Comparison of ENCODE assay signal across 8 mouse cellular contexts in the genomic region with DNA sequence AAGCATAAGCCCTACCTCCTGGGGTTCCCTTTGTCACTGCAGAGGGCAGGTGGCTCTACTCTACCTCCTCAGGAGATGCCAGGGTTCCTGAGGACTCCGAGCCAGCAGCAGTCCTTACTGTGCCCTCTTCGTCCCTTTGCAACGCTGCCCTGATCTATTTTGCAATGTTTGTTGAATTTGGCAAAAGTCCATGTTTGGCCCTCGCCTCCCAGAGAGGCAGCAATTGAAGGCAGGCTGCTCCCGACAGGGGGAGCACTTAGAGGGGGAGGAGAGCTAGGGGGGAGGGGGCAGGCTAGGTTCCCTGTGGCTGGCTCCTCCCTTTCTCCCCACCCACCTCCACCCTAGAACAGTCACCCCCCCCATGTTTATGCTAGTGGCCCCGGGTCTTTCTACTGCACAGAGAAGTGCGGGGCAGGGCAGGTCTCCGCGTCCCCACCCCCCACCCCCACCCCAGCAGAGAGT. TPM values are rescaled to one million over a fixed set of nuclear protein-coding genes. Genes with fewer than 3 reads are reported as not detected.
DNase-seq lines count a peak whose midpoint lies in the region; ATAC-seq and TF ChIP-seq lines count a peak whose summit lies in the region.

No protein-coding gene starts in this region.

- no peaks in the 10 kb centered on the region for H3K4me1 ChIP-seq in midbrain, postnatal 0 days (ENCODE audit: insufficient read depth, low read length)
- H3K4me1 ChIP-seq in midbrain, embryonic 13.5 days (replicated peaks) = no peaks in the 10 kb centered on the region
- peaks cover 7% of the 10 kb centered on the region for H3K4me1 ChIP-seq in kidney, embryonic 15.5 days

- H3K27ac ChIP-seq in midbrain, postnatal 0 days (ENCODE audit: low read depth, low read length) = no peak overlapping the region
- H3K27ac ChIP-seq in midbrain, embryonic 13.5 days = no peak overlapping the region
- no peak overlapping the region for H3K27ac ChIP-seq in kidney, embryonic 15.5 days

- no peak for ATAC-seq in midbrain, postnatal 0 days (ENCODE audit: low FRiP score)
- ATAC-seq in midbrain, embryonic 13.5 days = no peak
- ATAC-seq in kidney, embryonic 15.5 days (replicated peaks; ENCODE audit: low FRiP score) = peak; percentile 58; the same call in 1 of the 2 replicates

- no peak overlapping the region for H3K9ac ChIP-seq in midbrain, postnatal 0 days (replicated peaks; ENCODE audit: low read length, poor library complexity, severe bottlenecking)
- H3K9ac ChIP-seq in midbrain, embryonic 13.5 days (replicated peaks) = no peak overlapping the region
- H3K9ac ChIP-seq in kidney, embryonic 15.5 days = no peak overlapping the region

- no peak for DNase-seq in midbrain, postnatal 0 days (ENCODE audit: low spot score)
- DNase-seq in adrenal gland, postnatal 14 days = peak; percentile 81
- DNase-seq in heart, adult 11 months = peak; percentile 97
- DNase-seq in lung, postnatal 25 days (ENCODE audit: low spot score) = peak; percentile 93
- DNase-seq in right cerebral cortex, postnatal 25 days = no peak
- no peak for DNase-seq in B cell, adult 2 months

- no peaks in the 10 kb centered on the region for H3K27me3 ChIP-seq in midbrain, postnatal 0 days (ENCODE audit: insufficient read depth, low read length)
- no peaks in the 10 kb centered on the region for H3K27me3 ChIP-seq in midbrain, embryonic 13.5 days
- H3K27me3 ChIP-seq in kidney, embryonic 15.5 days = no peaks in the 10 kb centered on the region

- no peak overlapping the region for H3K4me3 ChIP-seq in midbrain, postnatal 0 days (ENCODE audit: low read depth, low read length)
- no peak overlapping the region for H3K4me3 ChIP-seq in midbrain, embryonic 13.5 days (replicated peaks)
- H3K4me3 ChIP-seq in kidney, embryonic 15.5 days (replicated peaks) = no peak overlapping the region

- 19% methylated on average over 9 of the region's 9 CpGs for WGBS in midbrain, postnatal 0 days
- 19% methylated on average over 9 of the region's 9 CpGs for WGBS in midbrain, embryonic 13.5 days
- 6% methylated on average over 9 of the region's 9 CpGs for WGBS in kidney, embryonic 15.5 days

- H3K36me3 ChIP-seq in midbrain, postnatal 0 days (ENCODE audit: insufficient read depth, low read length) = no peaks in the 10 kb centered on the region
- no peaks in the 10 kb centered on the region for H3K36me3 ChIP-seq in midbrain, embryonic 13.5 days
- no peaks in the 10 kb centered on the region for H3K36me3 ChIP-seq in kidney, embryonic 15.5 days

- peak; percentile 39; the same call in 1 of the 2 replicates for TF ChIP-seq CTCF in midbrain, postnatal 0 days (IDR thresholded peaks at IDR 0.05)

- H3K4me2 ChIP-seq in midbrain, postnatal 0 days (ENCODE audit: low read depth, low read length, poor library complexity, severe bottlenecking) = no peak overlapping the region
- H3K4me2 ChIP-seq in midbrain, embryonic 13.5 days (replicated peaks) = no peak overlapping the region; the same call in 1 of the 2 replicates
- peak overlapping the region; percentile 47 for H3K4me2 ChIP-seq in kidney, embryonic 15.5 days

- H3K9me3 ChIP-seq in midbrain, postnatal 0 days (ENCODE audit: low read length) = no peaks in the 10 kb centered on the region
- H3K9me3 ChIP-seq in midbrain, embryonic 13.5 days = no peaks in the 10 kb centered on the region
- no peaks in the 10 kb centered on the region for H3K9me3 ChIP-seq in kidney, embryonic 15.5 days (replicated peaks)

RNA-seq across cellular contexts. Expression of gene Itih4, which starts 2.0 kb away (rescaled TPM):
- not detected in 2 replicates for total RNA-seq in midbrain, postnatal 0 days (2014; rRNA removed)
- polyA plus RNA-seq in midbrain, postnatal 0 days (2015; fragmentation: Nextera tagmentation; extraction: Ambion mirVana) = not detected in 2 replicates
- polyA plus RNA-seq in midbrain, embryonic 13.5 days (2015; fragmentation: Nextera tagmentation; extraction: Ambion mirVana) = not detected in 2 replicates
- 17.0 and 261 TPM in 2 replicates for total RNA-seq in adrenal gland, postnatal 14 days (2021)
- 0.93 and 1.6 TPM in 2 replicates for polyA plus RNA-seq in kidney, embryonic 15.5 days (2015; fragmentation: Nextera tagmentation; extraction: Ambion mirVana)

RNA-seq across cellular contexts. Expression of gene Mustn1, which starts 9.3 kb away (rescaled TPM):
- total RNA-seq in midbrain, postnatal 0 days (2014; rRNA removed) = 0.19 and 1.0 TPM in 2 replicates
- 1.0 and 2.0 TPM in 2 replicates for polyA plus RNA-seq in midbrain, postnatal 0 days (2015; fragmentation: Nextera tagmentation; extraction: Ambion mirVana)
- 0.67 and 0.70 TPM in 2 replicates for polyA plus RNA-seq in midbrain, embryonic 13.5 days (2015; fragmentation: Nextera tagmentation; extraction: Ambion mirVana)
- 4.4 and 6.2 TPM in 2 replicates for total RNA-seq in adrenal gland, postnatal 14 days (2021)
- polyA plus RNA-seq in kidney, embryonic 15.5 days (2015; fragmentation: Nextera tagmentation; extraction: Ambion mirVana) = 5.0 and 5.3 TPM in 2 replicates

RNA-seq across cellular contexts. Expression of gene Itih3, which starts 35.3 kb away (rescaled TPM):
- total RNA-seq in midbrain, postnatal 0 days (2014; rRNA removed) = 4.5 and 5.3 TPM in 2 replicates
- 5.6 and 6.1 TPM in 2 replicates for polyA plus RNA-seq in midbrain, postnatal 0 days (2015; fragmentation: Nextera tagmentation; extraction: Ambion mirVana)
- polyA plus RNA-seq in midbrain, embryonic 13.5 days (2015; fragmentation: Nextera tagmentation; extraction: Ambion mirVana) = 0.21 and 0.42 TPM in 2 replicates
- 7.8 and 111 TPM in 2 replicates for total RNA-seq in adrenal gland, postnatal 14 days (2021)
- polyA plus RNA-seq in kidney, embryonic 15.5 days (2015; fragmentation: Nextera tagmentation; extraction: Ambion mirVana) = 2.6 and 5.0 TPM in 2 replicates

RNA-seq across cellular contexts. Expression of gene Itih1, which starts 54.8 kb away (rescaled TPM):
- total RNA-seq in midbrain, postnatal 0 days (2014; rRNA removed) = not detected in 2 replicates
- polyA plus RNA-seq in midbrain, postnatal 0 days (2015; fragmentation: Nextera tagmentation; extraction: Ambion mirVana) = not detected in 2 replicates
- polyA plus RNA-seq in midbrain, embryonic 13.5 days (2015; fragmentation: Nextera tagmentation; extraction: Ambion mirVana) = not detected in 2 replicates
- 4.1 and 73.6 TPM in 2 replicates for total RNA-seq in adrenal gland, postnatal 14 days (2021)
- polyA plus RNA-seq in kidney, embryonic 15.5 days (2015; fragmentation: Nextera tagmentation; extraction: Ambion mirVana) = 0.30 and 0.55 TPM in 2 replicates

Comparison
In these comparisons a context has a peak if more than half of its experiments do, and no peak if none do; other contexts are left out.
1. DNase-seq: peak in adrenal gland, postnatal 14 days (single experiment), heart, adult 11 months (single experiment) and lung, postnatal 25 days (single experiment); none in midbrain, postnatal 0 days (single experiment), right cerebral cortex, postnatal 25 days (single experiment) and B cell, adult 2 months (0 of 2).